Mouse (Mus musculus) myocyte (in vitro differentiated cells): Measurements from ENCODE around the gene Brix1. TPM values are rescaled to one million over a fixed set of nuclear protein-coding genes. Genes with fewer than 3 reads are reported as not detected.

ENCODE experiments used
- H3K27me3 ChIP-seq: one replicate; pipeline ENCODE4 v1.6.1; 2011; ENCODE audit not compliant: control insufficient read depth, insufficient read depth, insufficient read length
- H3K36me3 ChIP-seq: one replicate; pipeline ENCODE4 v1.6.1; 2011; ENCODE audit not compliant: control insufficient read depth, insufficient read depth
- H3K4me2 ChIP-seq: one replicate; pipeline ENCODE4 v1.6.1; 2011; ENCODE audit warnings: low read depth, control low read depth
- H3K4me3 ChIP-seq: one replicate; pipeline ENCODE4 v1.5.1; 2011; ENCODE audit warnings: mild to moderate bottlenecking, control low read depth, moderate library complexity
- H3K79me2 ChIP-seq: one replicate; pipeline ENCODE4 v1.6.1; 2011; ENCODE audit not compliant: control insufficient read depth, insufficient read depth
- H3ac ChIP-seq: one replicate; pipeline ENCODE4 v1.6.1; 2011; ENCODE audit not compliant: control insufficient read depth, insufficient read length
- CEBPB ChIP-seq: IDR thresholded peaks from 2 replicates; pipeline ENCODE4 v1.6.1; 2011; ENCODE audit warnings: mild to moderate bottlenecking, moderate library complexity; ENCODE audit not compliant: poor library complexity, insufficient read depth, severe bottlenecking
- E2F4 ChIP-seq: IDR thresholded peaks from one replicate; pipeline ENCODE4 v1.6.1; 2011; ENCODE audit warnings: mild to moderate bottlenecking, control low read depth, moderate library complexity; ENCODE audit not compliant: insufficient read depth
- MAX ChIP-seq: IDR thresholded peaks from one replicate; pipeline ENCODE4 v1.6.1; 2011; ENCODE audit warnings: low read depth, mild to moderate bottlenecking, control low read depth
- MYOD1 ChIP-seq, 3 experiments: IDR thresholded peaks; one replicate each; pipeline ENCODE4 v1.6.1; 2011; ENCODE audit warnings: control low read depth in 2 of 3, low read depth in 2 of 3, mild to moderate bottlenecking in 2 of 3, moderate library complexity in 1 of 3; ENCODE audit not compliant: insufficient read length in 2 of 3, control insufficient read depth in 1 of 3
- MYOG ChIP-seq, 3 experiments: IDR thresholded peaks; one replicate each; pipeline ENCODE4 v1.6.1; 2011; ENCODE audit warnings: control low read depth in 2 of 3, low read depth in 2 of 3, mild to moderate bottlenecking in 2 of 3; ENCODE audit not compliant: insufficient read length in 2 of 3, control insufficient read depth in 1 of 3, insufficient read depth in 1 of 3
- POLR2A ChIP-seq: IDR thresholded peaks from one replicate; pipeline ENCODE4 v1.6.1; 2011; ENCODE audit warnings: low read depth, mild to moderate bottlenecking, control low read depth, moderate library complexity; ENCODE audit not compliant: insufficient read length
- POLR2AphosphoS2 ChIP-seq: IDR thresholded peaks from one replicate; pipeline ENCODE4 v1.6.1; 2011; ENCODE audit warnings: low read depth, control low read depth; ENCODE audit not compliant: insufficient read length
- REST ChIP-seq: IDR thresholded peaks from one replicate; pipeline ENCODE4 v1.6.1; 2011; ENCODE audit warnings: mild to moderate bottlenecking, control low read depth, moderate library complexity; ENCODE audit not compliant: insufficient read depth, insufficient read length
- SRF ChIP-seq: IDR thresholded peaks from one replicate; pipeline ENCODE4 v1.6.1; 2011; ENCODE audit warnings: low read depth; ENCODE audit not compliant: control insufficient read depth, insufficient read length
- TCF12 ChIP-seq: IDR thresholded peaks from one replicate; pipeline ENCODE4 v1.6.1; 2011; ENCODE audit warnings: mild to moderate bottlenecking, control low read depth; ENCODE audit not compliant: poor library complexity, insufficient read depth, severe bottlenecking
- TCF3 ChIP-seq: IDR thresholded peaks from one replicate; pipeline ENCODE4 v1.6.1; 2011; ENCODE audit warnings: low read depth, control low read depth; ENCODE audit not compliant: insufficient read length
- USF1 ChIP-seq: IDR thresholded peaks from one replicate; pipeline ENCODE4 v1.6.1; 2011; ENCODE audit warnings: low read depth, mild to moderate bottlenecking, control low read depth, moderate library complexity
- polyA plus RNA-seq: library from polyadenylated mRNA; unstranded; fragments of >200 nt; fragmentation: generic; extraction: Trizol; gene quantifications from one replicate; pipeline ENCODE4 v1.2.1, GENCODE M21; 2012; ENCODE audit warnings: missing spikeins

Gene Brix1
- polyA plus RNA-seq, 1 experiment, result 23.4 TPM

GRCm38 (mm10) chr15:10426545-10427266 lies 59.0 kb downstream of the Brix1 start:
- Histone ChIP-seq H3K4me3 (no peak overlapping the region), H3K36me3 (no peaks in the 10 kb centered on the region), H3K79me2 (no peaks in the 10 kb centered on the region), H3ac (no peak overlapping the region), H3K27me3 (no peaks in the 10 kb centered on the region), H3K4me2 (no peak overlapping the region)
- no peak for TF ChIP-seq CEBPB
- TF ChIP-seq POLR2A, result no peak
- no peak for TF ChIP-seq POLR2AphosphoS2
- no peak for TF ChIP-seq MYOD1 (IDR thresholded peaks at IDR 0.05; ENCODE audit: control insufficient read depth in 1 of 3, insufficient read length in 2 of 3, low read depth in 2 of 3)
- no peak for TF ChIP-seq TCF12
- no peak for TF ChIP-seq REST
- no peak for TF ChIP-seq SRF
- no peak for TF ChIP-seq USF1
- no peak for TF ChIP-seq TCF3

- H3ac ChIP-seq, result no peak overlapping the region
- H3K27me3 ChIP-seq, result no peaks in the 10 kb centered on the region
- no peaks in the 10 kb centered on the region for H3K79me2 ChIP-seq
- H3K36me3 ChIP-seq, result no peaks in the 10 kb centered on the region
- H3K4me2 ChIP-seq, result no peak overlapping the region
- H3K4me3 ChIP-seq, result no peak overlapping the region
- TF ChIP-seq TCF3 (no peak), USF1 (no peak), MYOD1 (IDR thresholded peaks at IDR 0.05; ENCODE audit: control insufficient read depth in 1 of 3, insufficient read length in 2 of 3, low read depth in 2 of 3) (no peak), MYOG (IDR thresholded peaks at IDR 0.05; ENCODE audit: control insufficient read depth in 1 of 3, insufficient read depth in 1 of 3, insufficient read length in 2 of 3, low read depth in 2 of 3) (no peak), SRF (no peak), MAX (no peak), CEBPB (no peak), E2F4 (no peak), POLR2AphosphoS2 (no peak), POLR2A (no peak), REST (no peak), TCF12 (no peak)
Measured at GRCm38 (mm10) chr15:10426124-10426523, 59.6 kb downstream of the Brix1 start.

Other genes starting within 250 kb of the Brix1 start
- not detected for gene Gm21973, start 160.6 kb downstream of the Brix1 start, polyA plus RNA-seq
- not detected for gene Agxt2, start 127.4 kb downstream of the Brix1 start, polyA plus RNA-seq
- gene Dnajc21, start 15.4 kb downstream of the Brix1 start, polyA plus RNA-seq, result 16.6 TPM
- 16.6 TPM for gene Rad1, start 71 bp upstream of the Brix1 start, polyA plus RNA-seq
- gene Ttc23l, start 72.7 kb upstream of the Brix1 start, polyA plus RNA-seq, result not detected
- 27.4 TPM for gene Rai14, start 228.7 kb upstream of the Brix1 start, polyA plus RNA-seq